Mouse (Mus musculus): ENCODE measurements around the gene Gpc6. TPM values are rescaled to one million over a fixed set of nuclear protein-coding genes. Genes with fewer than 3 reads are reported as not detected.

Gpc6 gene
- polyA plus RNA-seq, 1 experiment from 2014 or later = 34.9 TPM

GRCm38 (mm10) chr14:117961844-117962243 is 1036.7 kb downstream of the Gpc6 start:
- 92% methylated on average over 6 of the region's 6 CpGs for WGBS
- DNase-seq (ENCODE audit: low spot score) (no peak), ATAC-seq (replicated peaks; ENCODE audit: insufficient number of reproducible peaks, low FRiP score, low TSS enrichment, low read depth) (no peak)
- Histone ChIP-seq H3K27me3 (ENCODE audit: control insufficient read depth, insufficient read depth, low read length) (no peaks in the 10 kb centered on the region), H3K27ac (replicated peaks; ENCODE audit: low read depth, low read length) (no peak overlapping the region), H3K4me1 (ENCODE audit: control insufficient read depth, insufficient read depth, low read length) (no peaks in the 10 kb centered on the region), H3K9me3 (replicated peaks; ENCODE audit: control insufficient read depth, low read length) (no peaks in the 10 kb centered on the region), H3K4me2 (ENCODE audit: low read depth, low read length) (no peak overlapping the region), H3K4me3 (ENCODE audit: low read depth, low read length) (no peak overlapping the region), H3K36me3 (replicated peaks; ENCODE audit: control insufficient read depth, insufficient read depth, low read depth, low read length) (no peaks in the 10 kb centered on the region), H3K9ac (replicated peaks; ENCODE audit: low read length) (no peak overlapping the region)

- 48% methylated on average over 4 of the region's 4 CpGs for WGBS
- DNase-seq (ENCODE audit: low spot score) (peak; percentile 55), ATAC-seq (replicated peaks; ENCODE audit: insufficient number of reproducible peaks, low FRiP score, low TSS enrichment, low read depth) (no peak)
- no peak overlapping the region for H3K4me2 ChIP-seq (ENCODE audit: low read depth, low read length)
- H3K27ac ChIP-seq (replicated peaks; ENCODE audit: low read depth, low read length) = no peak overlapping the region
- no peaks in the 10 kb centered on the region for H3K9me3 ChIP-seq (replicated peaks; ENCODE audit: control insufficient read depth, low read length)
- H3K27me3 ChIP-seq (ENCODE audit: control insufficient read depth, insufficient read depth, low read length) = no peaks in the 10 kb centered on the region
- H3K36me3 ChIP-seq (replicated peaks; ENCODE audit: control insufficient read depth, insufficient read depth, low read depth, low read length) = no peaks in the 10 kb centered on the region
- no peaks in the 10 kb centered on the region for H3K4me1 ChIP-seq (ENCODE audit: control insufficient read depth, insufficient read depth, low read length)
- H3K4me3 ChIP-seq (ENCODE audit: low read depth, low read length) = no peak overlapping the region
- no peak overlapping the region for H3K9ac ChIP-seq (replicated peaks; ENCODE audit: low read length)
Measured at GRCm38 (mm10) chr14:117962453-117962852, 1037.3 kb downstream of the Gpc6 start.

- ATAC-seq (replicated peaks; ENCODE audit: insufficient number of reproducible peaks, low FRiP score, low TSS enrichment, low read depth) (no peak), DNase-seq (ENCODE audit: low spot score) (no peak)
- H3K27ac ChIP-seq (replicated peaks; ENCODE audit: low read depth, low read length) = no peak overlapping the region
- no peaks in the 10 kb centered on the region for H3K4me1 ChIP-seq (ENCODE audit: control insufficient read depth, insufficient read depth, low read length)
- 82% methylated on average over 5 of the region's 5 CpGs for WGBS
- no peaks in the 10 kb centered on the region for H3K9me3 ChIP-seq (replicated peaks; ENCODE audit: control insufficient read depth, low read length)
- H3K4me2 ChIP-seq (ENCODE audit: low read depth, low read length) = no peak overlapping the region
- H3K9ac ChIP-seq (replicated peaks; ENCODE audit: low read length) = no peak overlapping the region
- H3K36me3 ChIP-seq (replicated peaks; ENCODE audit: control insufficient read depth, insufficient read depth, low read depth, low read length) = no peaks in the 10 kb centered on the region
- no peak overlapping the region for H3K4me3 ChIP-seq (ENCODE audit: low read depth, low read length)
- H3K27me3 ChIP-seq (ENCODE audit: control insufficient read depth, insufficient read depth, low read length) = no peaks in the 10 kb centered on the region
Measured at GRCm38 (mm10) chr14:117972576-117972975, 1047.5 kb downstream of the Gpc6 start.

- DNase-seq (ENCODE audit: low spot score) = no peak
- no peak overlapping the region for H3K4me3 ChIP-seq (ENCODE audit: low read depth, low read length)
- no peak overlapping the region for H3K27ac ChIP-seq (replicated peaks; ENCODE audit: low read depth, low read length)
- WGBS = 92% methylated on average over 10 of the region's 10 CpGs
- H3K4me1 ChIP-seq (ENCODE audit: control insufficient read depth, insufficient read depth, low read length) = no peaks in the 10 kb centered on the region
- no peaks in the 10 kb centered on the region for H3K27me3 ChIP-seq (ENCODE audit: control insufficient read depth, insufficient read depth, low read length)
- H3K4me2 ChIP-seq (ENCODE audit: low read depth, low read length) = no peak overlapping the region
- no peak overlapping the region for H3K9ac ChIP-seq (replicated peaks; ENCODE audit: low read length)
- no peaks in the 10 kb centered on the region for H3K36me3 ChIP-seq (replicated peaks; ENCODE audit: control insufficient read depth, insufficient read depth, low read depth, low read length)
- ATAC-seq (replicated peaks; ENCODE audit: insufficient number of reproducible peaks, low FRiP score, low TSS enrichment, low read depth) = no peak
- H3K9me3 ChIP-seq (replicated peaks; ENCODE audit: control insufficient read depth, low read length) = no peaks in the 10 kb centered on the region
Measured at GRCm38 (mm10) chr14:117981532-117981931, 1056.4 kb downstream of the Gpc6 start.

GRCm38 (mm10) chr14:117988444-117988843 is 1063.3 kb downstream of the Gpc6 start:
- Histone ChIP-seq H3K4me1 (ENCODE audit: control insufficient read depth, insufficient read depth, low read length) (no peaks in the 10 kb centered on the region), H3K4me3 (ENCODE audit: low read depth, low read length) (no peak overlapping the region), H3K36me3 (replicated peaks; ENCODE audit: control insufficient read depth, insufficient read depth, low read depth, low read length) (no peaks in the 10 kb centered on the region), H3K27ac (replicated peaks; ENCODE audit: low read depth, low read length) (no peak overlapping the region), H3K27me3 (ENCODE audit: control insufficient read depth, insufficient read depth, low read length) (no peaks in the 10 kb centered on the region), H3K4me2 (ENCODE audit: low read depth, low read length) (no peak overlapping the region), H3K9me3 (replicated peaks; ENCODE audit: control insufficient read depth, low read length) (no peaks in the 10 kb centered on the region), H3K9ac (replicated peaks; ENCODE audit: low read length) (no peak overlapping the region)
- ATAC-seq (replicated peaks; ENCODE audit: insufficient number of reproducible peaks, low FRiP score, low TSS enrichment, low read depth) = no peak
- 93% methylated on average over 10 of the region's 10 CpGs for WGBS
- no peak for DNase-seq (ENCODE audit: low spot score)

- no peaks in the 10 kb centered on the region for H3K9me3 ChIP-seq (replicated peaks; ENCODE audit: control insufficient read depth, low read length)
- no peak overlapping the region for H3K4me2 ChIP-seq (ENCODE audit: low read depth, low read length)
- DNase-seq (ENCODE audit: low spot score) (no peak), ATAC-seq (replicated peaks; ENCODE audit: insufficient number of reproducible peaks, low FRiP score, low TSS enrichment, low read depth) (no peak)
- no peak overlapping the region for H3K27ac ChIP-seq (replicated peaks; ENCODE audit: low read depth, low read length)
- H3K4me3 ChIP-seq (ENCODE audit: low read depth, low read length) = no peak overlapping the region
- no peaks in the 10 kb centered on the region for H3K36me3 ChIP-seq (replicated peaks; ENCODE audit: control insufficient read depth, insufficient read depth, low read depth, low read length)
- no peaks in the 10 kb centered on the region for H3K27me3 ChIP-seq (ENCODE audit: control insufficient read depth, insufficient read depth, low read length)
- no peak overlapping the region for H3K9ac ChIP-seq (replicated peaks; ENCODE audit: low read length)
- no peaks in the 10 kb centered on the region for H3K4me1 ChIP-seq (ENCODE audit: control insufficient read depth, insufficient read depth, low read length)
- WGBS = 84% methylated on average over 8 of the region's 8 CpGs
Measured at GRCm38 (mm10) chr14:117990203-117990602, 1065.1 kb downstream of the Gpc6 start.

- H3K4me3 ChIP-seq (ENCODE audit: low read depth, low read length) = no peak overlapping the region
- no peak overlapping the region for H3K4me2 ChIP-seq (ENCODE audit: low read depth, low read length)
- no peak overlapping the region for H3K27ac ChIP-seq (replicated peaks; ENCODE audit: low read depth, low read length)
- no peaks in the 10 kb centered on the region for H3K36me3 ChIP-seq (replicated peaks; ENCODE audit: control insufficient read depth, insufficient read depth, low read depth, low read length)
- H3K9ac ChIP-seq (replicated peaks; ENCODE audit: low read length) = no peak overlapping the region
- WGBS = 75% methylated on average over 8 of the region's 8 CpGs
- H3K4me1 ChIP-seq (ENCODE audit: control insufficient read depth, insufficient read depth, low read length) = no peaks in the 10 kb centered on the region
- no peak for DNase-seq (ENCODE audit: low spot score)
- no peak for ATAC-seq (replicated peaks; ENCODE audit: insufficient number of reproducible peaks, low FRiP score, low TSS enrichment, low read depth)
- no peaks in the 10 kb centered on the region for H3K9me3 ChIP-seq (replicated peaks; ENCODE audit: control insufficient read depth, low read length)
- H3K27me3 ChIP-seq (ENCODE audit: control insufficient read depth, insufficient read depth, low read length) = no peaks in the 10 kb centered on the region
Measured at GRCm38 (mm10) chr14:117992600-117993256, 1067.6 kb downstream of the Gpc6 start.

GRCm38 (mm10) chr14:117993845-117994244 is 1068.7 kb downstream of the Gpc6 start:
- ATAC-seq (replicated peaks; ENCODE audit: insufficient number of reproducible peaks, low FRiP score, low TSS enrichment, low read depth) (no peak), DNase-seq (ENCODE audit: low spot score) (no peak)
- no peaks in the 10 kb centered on the region for H3K9me3 ChIP-seq (replicated peaks; ENCODE audit: control insufficient read depth, low read length)
- no peaks in the 10 kb centered on the region for H3K27me3 ChIP-seq (ENCODE audit: control insufficient read depth, insufficient read depth, low read length)
- no peak overlapping the region for H3K4me2 ChIP-seq (ENCODE audit: low read depth, low read length)
- no peak overlapping the region for H3K9ac ChIP-seq (replicated peaks; ENCODE audit: low read length)
- no peak overlapping the region for H3K27ac ChIP-seq (replicated peaks; ENCODE audit: low read depth, low read length)
- 86% methylated on average over 6 of the region's 6 CpGs for WGBS
- H3K4me3 ChIP-seq (ENCODE audit: low read depth, low read length) = no peak overlapping the region
- H3K4me1 ChIP-seq (ENCODE audit: control insufficient read depth, insufficient read depth, low read length) = no peaks in the 10 kb centered on the region
- no peaks in the 10 kb centered on the region for H3K36me3 ChIP-seq (replicated peaks; ENCODE audit: control insufficient read depth, insufficient read depth, low read depth, low read length)

Measured in embryonic facial prominence, embryonic 11.5 days (tissue).